Mouse (Mus musculus): ENCODE measurements around the gene Syt7. TPM values are rescaled to one million over a fixed set of nuclear protein-coding genes. Genes with fewer than 3 reads are reported as not detected.

The Syt7 gene
- polyA plus RNA-seq, 1 experiment, result not detected

GRCm38 (mm10) chr19:10375260-10375659 is 13.6 kb upstream of the Syt7 start:
- H3K27me3 ChIP-seq (replicated peaks), result peaks cover 58% of the 10 kb centered on the region

GRCm38 (mm10) chr19:10379978-10380377 is 8.9 kb upstream of the Syt7 start:
- Histone ChIP-seq H3K4me1 (peaks cover 13% of the 10 kb centered on the region; the same call in 1 of the 2 replicates), H3K36me3 (replicated peaks; ENCODE audit: low read length) (no peaks in the 10 kb centered on the region), H3K9me3 (peaks cover 4% of the 10 kb centered on the region), H3K4me3 (replicated peaks) (no peak overlapping the region), H3K27me3 (replicated peaks) (peaks cover 75% of the 10 kb centered on the region)
- TF ChIP-seq FLI1 (IDR thresholded peaks at IDR 0.05; ENCODE audit: low read length), result no peak
- no peak for TF ChIP-seq GATA1 (IDR thresholded peaks at IDR 0.05; ENCODE audit: borderline replicate concordance, low read length)

More at GRCm38 (mm10) chr19:10375260-10375659, 13.6 kb upstream of the Syt7 start:
- Histone ChIP-seq H3K36me3 (replicated peaks; ENCODE audit: low read length) (no peaks in the 10 kb centered on the region), H3K9me3 (peaks cover 4% of the 10 kb centered on the region), H3K4me3 (replicated peaks) (no peak overlapping the region), H3K4me1 (peaks cover 13% of the 10 kb centered on the region; the same call in 1 of the 2 replicates)
- no peak for TF ChIP-seq GATA1 (IDR thresholded peaks at IDR 0.05; ENCODE audit: borderline replicate concordance, low read length)
- TF ChIP-seq FLI1 (IDR thresholded peaks at IDR 0.05; ENCODE audit: low read length), result no peak

GRCm38 (mm10) chr19:10387660-10388059 is 1.2 kb upstream of the Syt7 start:
- Histone ChIP-seq H3K4me1 (peaks cover 16% of the 10 kb centered on the region), H3K9me3 (0 out of 2 replicates have a peak, but pooled peaks cover 5% of the 10 kb centered on the region), H3K27me3 (replicated peaks) (peaks cover 92% of the 10 kb centered on the region), H3K4me3 (replicated peaks) (no peak overlapping the region), H3K36me3 (replicated peaks; ENCODE audit: low read length) (no peaks in the 10 kb centered on the region)
- no peak for TF ChIP-seq FLI1 (IDR thresholded peaks at IDR 0.05; ENCODE audit: low read length)
- no peak for TF ChIP-seq GATA1 (IDR thresholded peaks at IDR 0.05; ENCODE audit: borderline replicate concordance, low read length)

- Histone ChIP-seq H3K4me3 (replicated peaks) (peak overlapping the region; percentile 91), H3K36me3 (replicated peaks; ENCODE audit: low read length) (no peaks in the 10 kb centered on the region), H3K4me1 (peaks cover 16% of the 10 kb centered on the region), H3K27me3 (replicated peaks) (peaks cover 93% of the 10 kb centered on the region), H3K9me3 (0 out of 2 replicates have a peak, but pooled peaks cover 5% of the 10 kb centered on the region)
- no peak for TF ChIP-seq GATA1 (IDR thresholded peaks at IDR 0.05; ENCODE audit: borderline replicate concordance, low read length)
- TF ChIP-seq FLI1 (IDR thresholded peaks at IDR 0.05; ENCODE audit: low read length), result no peak
Observed at GRCm38 (mm10) chr19:10389391-10390098, 655 bp downstream of the Syt7 start.

- Histone ChIP-seq H3K9me3 (0 out of 2 replicates have a peak, but pooled peaks cover 5% of the 10 kb centered on the region), H3K27me3 (replicated peaks) (peaks cover 92% of the 10 kb centered on the region)
Observed at GRCm38 (mm10) chr19:10390099-10390680, 1.3 kb downstream of the Syt7 start.

GRCm38 (mm10) chr19:10391028-10391427 is 2.1 kb downstream of the Syt7 start:
- Histone ChIP-seq H3K9me3 (0 out of 2 replicates have a peak, but pooled peaks cover 5% of the 10 kb centered on the region), H3K4me3 (replicated peaks) (no peak overlapping the region), H3K27me3 (replicated peaks) (peaks cover 87% of the 10 kb centered on the region), H3K36me3 (replicated peaks; ENCODE audit: low read length) (no peaks in the 10 kb centered on the region), H3K4me1 (peaks cover 16% of the 10 kb centered on the region)
- TF ChIP-seq GATA1 (IDR thresholded peaks at IDR 0.05; ENCODE audit: borderline replicate concordance, low read length), result no peak

More at GRCm38 (mm10) chr19:10390099-10390680, 1.3 kb downstream of the Syt7 start:
- Histone ChIP-seq H3K36me3 (replicated peaks; ENCODE audit: low read length) (no peaks in the 10 kb centered on the region), H3K4me1 (peaks cover 16% of the 10 kb centered on the region), H3K4me3 (replicated peaks) (no peak overlapping the region)
- TF ChIP-seq FLI1 (IDR thresholded peaks at IDR 0.05; ENCODE audit: low read length) (no peak), GATA1 (IDR thresholded peaks at IDR 0.05; ENCODE audit: borderline replicate concordance, low read length) (no peak)

GRCm38 (mm10) chr19:10391995-10392394 is 3.1 kb downstream of the Syt7 start:
- TF ChIP-seq GATA1 (IDR thresholded peaks at IDR 0.05; ENCODE audit: borderline replicate concordance, low read length) (no peak), FLI1 (IDR thresholded peaks at IDR 0.05; ENCODE audit: low read length) (no peak)
- Histone ChIP-seq H3K4me1 (peaks cover 16% of the 10 kb centered on the region), H3K4me3 (replicated peaks) (no peak overlapping the region), H3K36me3 (replicated peaks; ENCODE audit: low read length) (no peaks in the 10 kb centered on the region), H3K9me3 (0 out of 2 replicates have a peak, but pooled peaks cover 5% of the 10 kb centered on the region), H3K27me3 (replicated peaks) (peaks cover 91% of the 10 kb centered on the region)

GRCm38 (mm10) chr19:10393471-10393870 is 4.6 kb downstream of the Syt7 start:
- no peaks in the 10 kb centered on the region for H3K36me3 ChIP-seq (replicated peaks; ENCODE audit: low read length)
- H3K9me3 ChIP-seq, result 0 out of 2 replicates have a peak, but pooled peaks cover 2% of the 10 kb centered on the region
- H3K27me3 ChIP-seq (replicated peaks), result peaks cover 91% of the 10 kb centered on the region
- H3K4me3 ChIP-seq (replicated peaks), result no peak overlapping the region
- no peak for TF ChIP-seq FLI1 (IDR thresholded peaks at IDR 0.05; ENCODE audit: low read length)
- TF ChIP-seq GATA1 (IDR thresholded peaks at IDR 0.05; ENCODE audit: borderline replicate concordance, low read length), result no peak
- peaks cover 13% of the 10 kb centered on the region for H3K4me1 ChIP-seq

GRCm38 (mm10) chr19:10393874-10394500 is 5.1 kb downstream of the Syt7 start:
- TF ChIP-seq GATA1 (IDR thresholded peaks at IDR 0.05; ENCODE audit: borderline replicate concordance, low read length), result no peak
- H3K27me3 ChIP-seq (replicated peaks), result peaks cover 86% of the 10 kb centered on the region

GRCm38 (mm10) chr19:10395174-10395573 is 6.3 kb downstream of the Syt7 start:
- H3K9me3 ChIP-seq, result no peaks in the 10 kb centered on the region

More at GRCm38 (mm10) chr19:10393874-10394500, 5.1 kb downstream of the Syt7 start:
- Histone ChIP-seq H3K4me3 (replicated peaks) (no peak overlapping the region), H3K9me3 (no peaks in the 10 kb centered on the region), H3K4me1 (peaks cover 8% of the 10 kb centered on the region), H3K36me3 (replicated peaks; ENCODE audit: low read length) (no peaks in the 10 kb centered on the region)

More at GRCm38 (mm10) chr19:10395174-10395573, 6.3 kb downstream of the Syt7 start:
- no peaks in the 10 kb centered on the region for H3K36me3 ChIP-seq (replicated peaks; ENCODE audit: low read length)
- TF ChIP-seq FLI1 (IDR thresholded peaks at IDR 0.05; ENCODE audit: low read length) (no peak), GATA1 (IDR thresholded peaks at IDR 0.05; ENCODE audit: borderline replicate concordance, low read length) (no peak)
- H3K4me1 ChIP-seq, result no peaks in the 10 kb centered on the region
- no peak overlapping the region for H3K4me3 ChIP-seq (replicated peaks)
- peaks cover 76% of the 10 kb centered on the region for H3K27me3 ChIP-seq (replicated peaks)
